Mouse (Mus musculus): ENCODE results near the gene Cebpb. TPM values are rescaled to one million over a fixed set of nuclear protein-coding genes. Genes with fewer than 3 reads are reported as not detected.

Cebpb gene
- polyA plus RNA-seq, 1 experiment from 2014 or later: 1.5 TPM

GRCm38 (mm10) chr2:167672212-167672685 lies 16.5 kb upstream of the Cebpb start:
- no peak overlapping the region for H3K4me3 ChIP-seq

GRCm38 (mm10) chr2:167675120-167675909 lies 13.4 kb upstream of the Cebpb start:
- Histone ChIP-seq H3K27me3 (ENCODE audit: insufficient read depth, poor library complexity, severe bottlenecking) (no peaks in the 10 kb centered on the region; the same call in 1 of the 2 replicates), H3K4me3 (no peak overlapping the region), H3K9me3 (no peaks in the 10 kb centered on the region), H3K4me1 (replicated peaks) (peaks cover 24% of the 10 kb centered on the region), H3K36me3 (no peaks in the 10 kb centered on the region), H3K27ac (peak overlapping the region; percentile 42; the same call in 1 of the 2 replicates)
- WGBS: 37% methylated on average over 14 of the region's 14 CpGs
- DNase-seq (ENCODE audit: low spot score): peak; percentile 43

More at GRCm38 (mm10) chr2:167672212-167672685, 16.5 kb upstream of the Cebpb start:
- 35% methylated on average over 13 of the region's 13 CpGs for WGBS
- H3K27ac ChIP-seq: peak overlapping the region; percentile 77
- H3K9me3 ChIP-seq: no peaks in the 10 kb centered on the region
- H3K4me1 ChIP-seq (replicated peaks): peaks cover 25% of the 10 kb centered on the region
- H3K36me3 ChIP-seq: no peaks in the 10 kb centered on the region
- H3K27me3 ChIP-seq (ENCODE audit: insufficient read depth, poor library complexity, severe bottlenecking): no peaks in the 10 kb centered on the region; the same call in 1 of the 2 replicates
- DNase-seq (ENCODE audit: low spot score): peak; percentile 51

- H3K27ac ChIP-seq: no peak overlapping the region
- 45% methylated on average over 5 of the region's 5 CpGs for WGBS
- DNase-seq (ENCODE audit: low spot score): no peak
- peaks cover 11% of the 10 kb centered on the region for H3K4me1 ChIP-seq (replicated peaks)
- H3K4me3 ChIP-seq: no peak overlapping the region
- H3K27me3 ChIP-seq (ENCODE audit: insufficient read depth, poor library complexity, severe bottlenecking): no peaks in the 10 kb centered on the region; the same call in 1 of the 2 replicates
- H3K9me3 ChIP-seq: no peaks in the 10 kb centered on the region
- H3K36me3 ChIP-seq: no peaks in the 10 kb centered on the region
These were observed 10.1 kb upstream of the Cebpb start for GRCm38 (mm10) chr2:167678600-167678999.

GRCm38 (mm10) chr2:167679902-167680430 lies 8.7 kb upstream of the Cebpb start:
- Histone ChIP-seq H3K9me3 (no peaks in the 10 kb centered on the region), H3K4me3 (0 out of 2 replicates have a peak overlapping the region, but pooled peaks have one; percentile 13), H3K4me1 (replicated peaks) (peaks cover 11% of the 10 kb centered on the region), H3K36me3 (no peaks in the 10 kb centered on the region), H3K27ac (no peak overlapping the region), H3K27me3 (ENCODE audit: insufficient read depth, poor library complexity, severe bottlenecking) (peaks cover 5% of the 10 kb centered on the region; the same call in 1 of the 2 replicates)
- WGBS: 3% methylated on average over 13 of the region's 13 CpGs
- peak; percentile 85 for DNase-seq (ENCODE audit: low spot score)

- Histone ChIP-seq H3K9me3 (no peaks in the 10 kb centered on the region), H3K4me3 (no peak overlapping the region), H3K4me1 (replicated peaks) (peaks cover 5% of the 10 kb centered on the region), H3K36me3 (no peaks in the 10 kb centered on the region), H3K27ac (no peak overlapping the region), H3K27me3 (ENCODE audit: insufficient read depth, poor library complexity, severe bottlenecking) (peaks cover 10% of the 10 kb centered on the region)
- WGBS: 56% methylated on average over 5 of the region's 5 CpGs
- DNase-seq (ENCODE audit: low spot score): peak; percentile 52
These were observed 8.1 kb upstream of the Cebpb start for GRCm38 (mm10) chr2:167680657-167681056.

- H3K9me3 ChIP-seq: no peaks in the 10 kb centered on the region
- no peak overlapping the region for H3K27ac ChIP-seq
- no peak overlapping the region for H3K4me3 ChIP-seq
- DNase-seq (ENCODE audit: low spot score): no peak
- H3K4me1 ChIP-seq (replicated peaks): peaks cover 20% of the 10 kb centered on the region
- WGBS: 82% methylated on average over 3 of the region's 3 CpGs
- H3K36me3 ChIP-seq: no peaks in the 10 kb centered on the region
- peaks cover 40% of the 10 kb centered on the region for H3K27me3 ChIP-seq (ENCODE audit: insufficient read depth, poor library complexity, severe bottlenecking)
These were observed 5.0 kb upstream of the Cebpb start for GRCm38 (mm10) chr2:167683721-167684120.

GRCm38 (mm10) chr2:167685137-167685536 lies 3.6 kb upstream of the Cebpb start:
- DNase-seq (ENCODE audit: low spot score): peak; percentile 95
- H3K27ac ChIP-seq: no peak overlapping the region
- no peak overlapping the region for H3K4me3 ChIP-seq
- peaks cover 28% of the 10 kb centered on the region for H3K4me1 ChIP-seq (replicated peaks)
- no peaks in the 10 kb centered on the region for H3K36me3 ChIP-seq
- WGBS: 9% methylated on average over 8 of the region's 8 CpGs
- H3K9me3 ChIP-seq: no peaks in the 10 kb centered on the region
- H3K27me3 ChIP-seq (ENCODE audit: insufficient read depth, poor library complexity, severe bottlenecking): peaks cover 55% of the 10 kb centered on the region

GRCm38 (mm10) chr2:167685865-167686264 lies 2.9 kb upstream of the Cebpb start:
- 86% methylated on average over 3 of the region's 3 CpGs for WGBS
- H3K9me3 ChIP-seq: no peaks in the 10 kb centered on the region
- H3K27me3 ChIP-seq (ENCODE audit: insufficient read depth, poor library complexity, severe bottlenecking): peaks cover 62% of the 10 kb centered on the region
- peaks cover 28% of the 10 kb centered on the region for H3K4me1 ChIP-seq (replicated peaks)
- H3K27ac ChIP-seq: no peak overlapping the region
- no peak overlapping the region for H3K4me3 ChIP-seq
- no peak for DNase-seq (ENCODE audit: low spot score)
- H3K36me3 ChIP-seq: no peaks in the 10 kb centered on the region

- no peak overlapping the region for H3K27ac ChIP-seq
- 80% methylated on average over 16 of the region's 16 CpGs for WGBS
- peaks cover 69% of the 10 kb centered on the region for H3K27me3 ChIP-seq (ENCODE audit: insufficient read depth, poor library complexity, severe bottlenecking)
- DNase-seq (ENCODE audit: low spot score): no peak
- no peaks in the 10 kb centered on the region for H3K9me3 ChIP-seq
- no peak overlapping the region for H3K4me3 ChIP-seq
- peaks cover 28% of the 10 kb centered on the region for H3K4me1 ChIP-seq (replicated peaks)
- H3K36me3 ChIP-seq: no peaks in the 10 kb centered on the region
These were observed 2.1 kb upstream of the Cebpb start for GRCm38 (mm10) chr2:167686382-167687249.

- Histone ChIP-seq H3K9me3 (no peaks in the 10 kb centered on the region), H3K36me3 (no peaks in the 10 kb centered on the region), H3K4me3 (no peak overlapping the region), H3K4me1 (replicated peaks) (peaks cover 32% of the 10 kb centered on the region), H3K27me3 (ENCODE audit: insufficient read depth, poor library complexity, severe bottlenecking) (peaks cover 75% of the 10 kb centered on the region), H3K27ac (no peak overlapping the region)
- no peak for DNase-seq (ENCODE audit: low spot score)
- WGBS: 81% methylated on average over 4 of the region's 4 CpGs
These were observed 1.5 kb upstream of the Cebpb start for GRCm38 (mm10) chr2:167687250-167687586.

- Histone ChIP-seq H3K4me3 (no peak overlapping the region), H3K4me1 (replicated peaks) (peaks cover 33% of the 10 kb centered on the region), H3K27ac (no peak overlapping the region), H3K36me3 (no peaks in the 10 kb centered on the region), H3K27me3 (ENCODE audit: insufficient read depth, poor library complexity, severe bottlenecking) (peaks cover 80% of the 10 kb centered on the region), H3K9me3 (no peaks in the 10 kb centered on the region)
- 45% methylated on average over 11 of the region's 11 CpGs for WGBS
- no peak for DNase-seq (ENCODE audit: low spot score)
These were observed 1.0 kb upstream of the Cebpb start for GRCm38 (mm10) chr2:167687651-167688101.

- Histone ChIP-seq H3K4me3 (peak overlapping the region; percentile 75), H3K27me3 (ENCODE audit: insufficient read depth, poor library complexity, severe bottlenecking) (peaks cover 82% of the 10 kb centered on the region), H3K4me1 (replicated peaks) (peaks cover 33% of the 10 kb centered on the region), H3K36me3 (no peaks in the 10 kb centered on the region), H3K9me3 (no peaks in the 10 kb centered on the region), H3K27ac (0 out of 2 replicates have a peak overlapping the region, but pooled peaks have one; percentile 82)
- 23% methylated on average over 12 of the region's 12 CpGs for WGBS
- DNase-seq (ENCODE audit: low spot score): no peak
These were observed 603 bp upstream of the Cebpb start for GRCm38 (mm10) chr2:167688126-167688497.

All from hindbrain, embryonic 10.5 days (tissue).